Mouse (Mus musculus): Measurements from ENCODE around the gene Rims1. TPM values are rescaled to one million over a fixed set of nuclear protein-coding genes. Genes with fewer than 3 reads are reported as not detected.
A peak's percentile ranks its signal among the peaks of the same experiment; 100 is the strongest.

Gene Rims1
- polyA plus RNA-seq, 1 experiment from 2014 or later: 3.2 TPM

- DNase-seq (ENCODE audit: low spot score) (no peak), ATAC-seq (no peak)
- Histone ChIP-seq H3K27ac (ENCODE audit: low read depth, low read length) (no peak overlapping the region), H3K9me3 (replicated peaks; ENCODE audit: control insufficient read depth, low read length) (no peaks in the 10 kb centered on the region), H3K4me3 (ENCODE audit: low read depth, low read length) (no peak overlapping the region), H3K4me2 (ENCODE audit: low read length) (no peak overlapping the region), H3K36me3 (ENCODE audit: control insufficient read depth, insufficient read depth, low read length) (no peaks in the 10 kb centered on the region), H3K4me1 (ENCODE audit: control insufficient read depth, insufficient read depth, low read length) (no peaks in the 10 kb centered on the region), H3K27me3 (replicated peaks; ENCODE audit: control insufficient read depth, insufficient read depth, low read length) (no peaks in the 10 kb centered on the region), H3K9ac (ENCODE audit: low read length) (no peak overlapping the region)
- WGBS: 90% methylated on average over 9 of the region's 9 CpGs
These were observed 150.9 kb downstream of the Rims1 start for GRCm38 (mm10) chr1:22654903-22655302.

GRCm38 (mm10) chr1:22650588-22650987, 155.2 kb downstream of the Rims1 start:
- 75% methylated on average over 7 of the region's 7 CpGs for WGBS
- H3K4me3 ChIP-seq (ENCODE audit: low read depth, low read length): no peak overlapping the region
- no peak overlapping the region for H3K9ac ChIP-seq (ENCODE audit: low read length)
- no peak overlapping the region for H3K27ac ChIP-seq (ENCODE audit: low read depth, low read length)
- H3K27me3 ChIP-seq (replicated peaks; ENCODE audit: control insufficient read depth, insufficient read depth, low read length): no peaks in the 10 kb centered on the region
- no peaks in the 10 kb centered on the region for H3K4me1 ChIP-seq (ENCODE audit: control insufficient read depth, insufficient read depth, low read length)
- no peaks in the 10 kb centered on the region for H3K36me3 ChIP-seq (ENCODE audit: control insufficient read depth, insufficient read depth, low read length)
- H3K4me2 ChIP-seq (ENCODE audit: low read length): no peak overlapping the region
- DNase-seq (ENCODE audit: low spot score) (no peak), ATAC-seq (no peak)
- H3K9me3 ChIP-seq (replicated peaks; ENCODE audit: control insufficient read depth, low read length): no peaks in the 10 kb centered on the region

- H3K9ac ChIP-seq (ENCODE audit: low read length): no peak overlapping the region
- no peak overlapping the region for H3K4me3 ChIP-seq (ENCODE audit: low read depth, low read length)
- H3K27ac ChIP-seq (ENCODE audit: low read depth, low read length): no peak overlapping the region
- no peak for ATAC-seq
- no peak overlapping the region for H3K4me2 ChIP-seq (ENCODE audit: low read length)
- H3K9me3 ChIP-seq (replicated peaks; ENCODE audit: control insufficient read depth, low read length): no peaks in the 10 kb centered on the region
- no peaks in the 10 kb centered on the region for H3K4me1 ChIP-seq (ENCODE audit: control insufficient read depth, insufficient read depth, low read length)
- 67% methylated on average over 1 of the region's 1 CpGs for WGBS
- H3K36me3 ChIP-seq (ENCODE audit: control insufficient read depth, insufficient read depth, low read length): no peaks in the 10 kb centered on the region
- DNase-seq (ENCODE audit: low spot score): no peak
- no peaks in the 10 kb centered on the region for H3K27me3 ChIP-seq (replicated peaks; ENCODE audit: control insufficient read depth, insufficient read depth, low read length)
These were observed 156.4 kb downstream of the Rims1 start for GRCm38 (mm10) chr1:22649432-22649831.

GRCm38 (mm10) chr1:22645257-22645656, 160.5 kb downstream of the Rims1 start:
- no peak overlapping the region for H3K4me3 ChIP-seq (ENCODE audit: low read depth, low read length)
- H3K36me3 ChIP-seq (ENCODE audit: control insufficient read depth, insufficient read depth, low read length): no peaks in the 10 kb centered on the region
- WGBS: 45% methylated on average over 2 of the region's 2 CpGs
- no peak overlapping the region for H3K9ac ChIP-seq (ENCODE audit: low read length)
- no peak overlapping the region for H3K4me2 ChIP-seq (ENCODE audit: low read length)
- DNase-seq (ENCODE audit: low spot score): no peak
- no peak for ATAC-seq
- H3K9me3 ChIP-seq (replicated peaks; ENCODE audit: control insufficient read depth, low read length): no peaks in the 10 kb centered on the region
- H3K27me3 ChIP-seq (replicated peaks; ENCODE audit: control insufficient read depth, insufficient read depth, low read length): no peaks in the 10 kb centered on the region
- no peak overlapping the region for H3K27ac ChIP-seq (ENCODE audit: low read depth, low read length)
- no peaks in the 10 kb centered on the region for H3K4me1 ChIP-seq (ENCODE audit: control insufficient read depth, insufficient read depth, low read length)

- no peak overlapping the region for H3K4me3 ChIP-seq (ENCODE audit: low read depth, low read length)
- no peaks in the 10 kb centered on the region for H3K27me3 ChIP-seq (replicated peaks; ENCODE audit: control insufficient read depth, insufficient read depth, low read length)
- H3K9ac ChIP-seq (ENCODE audit: low read length): no peak overlapping the region
- H3K4me1 ChIP-seq (ENCODE audit: control insufficient read depth, insufficient read depth, low read length): no peaks in the 10 kb centered on the region
- no peaks in the 10 kb centered on the region for H3K9me3 ChIP-seq (replicated peaks; ENCODE audit: control insufficient read depth, low read length)
- DNase-seq (ENCODE audit: low spot score): peak; percentile 67
- WGBS: 79% methylated on average over 5 of the region's 5 CpGs
- no peak overlapping the region for H3K4me2 ChIP-seq (ENCODE audit: low read length)
- H3K36me3 ChIP-seq (ENCODE audit: control insufficient read depth, insufficient read depth, low read length): no peaks in the 10 kb centered on the region
- peak; percentile 65; the same call in 1 of the 2 replicates for ATAC-seq
- no peak overlapping the region for H3K27ac ChIP-seq (ENCODE audit: low read depth, low read length)
These were observed 165.2 kb downstream of the Rims1 start for GRCm38 (mm10) chr1:22640568-22640967.

GRCm38 (mm10) chr1:22639702-22640101, 166.1 kb downstream of the Rims1 start:
- H3K9ac ChIP-seq (ENCODE audit: low read length): no peak overlapping the region
- 91% methylated on average over 3 of the region's 3 CpGs for WGBS
- H3K4me1 ChIP-seq (ENCODE audit: control insufficient read depth, insufficient read depth, low read length): no peaks in the 10 kb centered on the region
- no peak overlapping the region for H3K4me2 ChIP-seq (ENCODE audit: low read length)
- DNase-seq (ENCODE audit: low spot score) (no peak), ATAC-seq (no peak)
- H3K9me3 ChIP-seq (replicated peaks; ENCODE audit: control insufficient read depth, low read length): no peaks in the 10 kb centered on the region
- no peaks in the 10 kb centered on the region for H3K36me3 ChIP-seq (ENCODE audit: control insufficient read depth, insufficient read depth, low read length)
- no peak overlapping the region for H3K4me3 ChIP-seq (ENCODE audit: low read depth, low read length)
- no peak overlapping the region for H3K27ac ChIP-seq (ENCODE audit: low read depth, low read length)
- H3K27me3 ChIP-seq (replicated peaks; ENCODE audit: control insufficient read depth, insufficient read depth, low read length): no peaks in the 10 kb centered on the region

- whole genome bisulfite sequencing: 96% methylated on average over 2 of the region's 2 CpGs
- no peak overlapping the region for H3K4me3 ChIP-seq (ENCODE audit: low read depth, low read length)
- no peak for ATAC-seq
These were observed 171.9 kb downstream of the Rims1 start for GRCm38 (mm10) chr1:22633871-22634270.

GRCm38 (mm10) chr1:22632551-22632950, 173.2 kb downstream of the Rims1 start:
- DNase-seq (ENCODE audit: low spot score) (no peak), ATAC-seq (no peak)
- H3K4me3 ChIP-seq (ENCODE audit: low read depth, low read length): no peak overlapping the region
- no peak overlapping the region for H3K27ac ChIP-seq (ENCODE audit: low read depth, low read length)
- no peaks in the 10 kb centered on the region for H3K36me3 ChIP-seq (ENCODE audit: control insufficient read depth, insufficient read depth, low read length)
- H3K4me1 ChIP-seq (ENCODE audit: control insufficient read depth, insufficient read depth, low read length): no peaks in the 10 kb centered on the region
- 80% methylated on average over 7 of the region's 7 CpGs for WGBS
- H3K9ac ChIP-seq (ENCODE audit: low read length): no peak overlapping the region
- no peak overlapping the region for H3K4me2 ChIP-seq (ENCODE audit: low read length)
- H3K9me3 ChIP-seq (replicated peaks; ENCODE audit: control insufficient read depth, low read length): no peaks in the 10 kb centered on the region
- H3K27me3 ChIP-seq (replicated peaks; ENCODE audit: control insufficient read depth, insufficient read depth, low read length): no peaks in the 10 kb centered on the region

More at GRCm38 (mm10) chr1:22633871-22634270, 171.9 kb downstream of the Rims1 start:
- no peaks in the 10 kb centered on the region for H3K36me3 ChIP-seq (ENCODE audit: control insufficient read depth, insufficient read depth, low read length)
- H3K4me1 ChIP-seq (ENCODE audit: control insufficient read depth, insufficient read depth, low read length): no peaks in the 10 kb centered on the region
- H3K27me3 ChIP-seq (replicated peaks; ENCODE audit: control insufficient read depth, insufficient read depth, low read length): no peaks in the 10 kb centered on the region
- H3K9me3 ChIP-seq (replicated peaks; ENCODE audit: control insufficient read depth, low read length): no peaks in the 10 kb centered on the region
- DNase-seq (ENCODE audit: low spot score): no peak
- H3K9ac ChIP-seq (ENCODE audit: low read length): no peak overlapping the region
- no peak overlapping the region for H3K4me2 ChIP-seq (ENCODE audit: low read length)
- no peak overlapping the region for H3K27ac ChIP-seq (ENCODE audit: low read depth, low read length)

GRCm38 (mm10) chr1:22631991-22632390, 173.8 kb downstream of the Rims1 start:
- DNase-seq (ENCODE audit: low spot score) (no peak), ATAC-seq (no peak)
- Histone ChIP-seq H3K9ac (ENCODE audit: low read length) (no peak overlapping the region), H3K27me3 (replicated peaks; ENCODE audit: control insufficient read depth, insufficient read depth, low read length) (no peaks in the 10 kb centered on the region), H3K4me3 (ENCODE audit: low read depth, low read length) (no peak overlapping the region), H3K36me3 (ENCODE audit: control insufficient read depth, insufficient read depth, low read length) (no peaks in the 10 kb centered on the region), H3K4me1 (ENCODE audit: control insufficient read depth, insufficient read depth, low read length) (no peaks in the 10 kb centered on the region), H3K4me2 (ENCODE audit: low read length) (no peak overlapping the region), H3K9me3 (replicated peaks; ENCODE audit: control insufficient read depth, low read length) (no peaks in the 10 kb centered on the region), H3K27ac (ENCODE audit: low read depth, low read length) (no peak overlapping the region)
- WGBS: 86% methylated on average over 6 of the region's 6 CpGs

All from forebrain, embryonic 14.5 days (tissue).